Mouse (Mus musculus) heart, embryonic 13.5 days (tissue): ENCODE measurements around the gene Nts. TPM values are rescaled to one million over a fixed set of nuclear protein-coding genes. Genes with fewer than 3 reads are reported as not detected.
A peak's percentile ranks its signal among the peaks of the same experiment; 100 is the strongest.

Source experiments
- ATAC-seq: fragments of 200-750 bp; cut with Nextera tagmentation; 2 replicates; pipeline ENCODE4 v1.8.0; 2017; ENCODE audit warnings: moderate TSS enrichment; ENCODE audit not compliant: insufficient number of reproducible peaks, low FRiP score, low TSS enrichment; ENCODE audit errors: extremely low read depth
- H3K27ac ChIP-seq: fragments of 300-500 bp; sonication (generic); replicated peaks from 2 replicates; pipeline ENCODE4 v1.5.1; 2015; ENCODE audit warnings: moderate library complexity, mild to moderate bottlenecking, inconsistent platforms
- H3K27me3 ChIP-seq: fragments of 300-500 bp; sonication (generic); replicated peaks from 2 replicates; pipeline ENCODE4 v1.6.1; 2015; ENCODE audit warnings: mild to moderate bottlenecking, inconsistent platforms
- H3K36me3 ChIP-seq: fragments of 300-500 bp; sonication (generic); 2 replicates; pipeline ENCODE4 v1.6.1; 2015; ENCODE audit warnings: mild to moderate bottlenecking, inconsistent platforms
- H3K4me1 ChIP-seq: fragments of 300-500 bp; sonication (generic); 2 replicates; pipeline ENCODE4 v1.6.1; 2015; ENCODE audit warnings: inconsistent platforms
- H3K4me2 ChIP-seq: fragments of 300-500 bp; sonication (generic); 2 replicates; pipeline ENCODE4 v1.6.1; 2015; ENCODE audit warnings: inconsistent platforms, mild to moderate bottlenecking, moderate library complexity
- H3K4me3 ChIP-seq: fragments of 300-500 bp; sonication (generic); 2 replicates; pipeline ENCODE4 v1.5.1; 2015; ENCODE audit warnings: moderate library complexity, mild to moderate bottlenecking, inconsistent platforms
- H3K9ac ChIP-seq: fragments of 300-500 bp; sonication (generic); 2 replicates; pipeline ENCODE4 v1.6.1; 2015; ENCODE audit warnings: inconsistent platforms, mild to moderate bottlenecking, moderate library complexity
- H3K9me3 ChIP-seq: fragments of 300-500 bp; sonication (generic); 2 replicates; pipeline ENCODE4 v1.6.1; 2016; ENCODE audit warnings: inconsistent platforms
- WGBS: fragments of 180-500 bp; shearing (Covaris S2); methylation state at CpG from one replicate; pipeline ENCODE4 v1.1.7; 2015; ENCODE audit warnings: mixed read lengths; 5-methylcytosine and 5-hydroxymethylcytosine counted together
- polyA plus RNA-seq: library from polyadenylated mRNA; unstranded; fragments of >200 nt; fragmentation: Nextera tagmentation; extraction: Ambion mirVana; gene quantifications from 2 replicates; pipeline ENCODE4 v1.2.1, GENCODE M21; 2015

Gene Nts
- 15.2 and 15.6 TPM in 2 replicates for polyA plus RNA-seq

GRCm38 (mm10) chr10:102490386-102490785, at the start of gene Nts:
Nts (minus strand) TSS chr10:102490486.
- WGBS, result 13% methylated on average over 3 of the region's 3 CpGs
- H3K36me3 ChIP-seq, result no peaks in the 10 kb centered on the region
- H3K9ac ChIP-seq, result no peak within 1 kb of the TSS
- H3K27me3 ChIP-seq, result no peaks in the 10 kb centered on the region
- H3K4me1 ChIP-seq, result no peaks in the 10 kb centered on the region
- H3K4me3 ChIP-seq, result no peak within 1 kb of the TSS
- no peak for ATAC-seq
- H3K4me2 ChIP-seq, result no peak within 1 kb of the TSS
- H3K9me3 ChIP-seq, result no peaks in the 10 kb centered on the region
- H3K27ac ChIP-seq, result no peak within 1 kb of the TSS

DNA sequence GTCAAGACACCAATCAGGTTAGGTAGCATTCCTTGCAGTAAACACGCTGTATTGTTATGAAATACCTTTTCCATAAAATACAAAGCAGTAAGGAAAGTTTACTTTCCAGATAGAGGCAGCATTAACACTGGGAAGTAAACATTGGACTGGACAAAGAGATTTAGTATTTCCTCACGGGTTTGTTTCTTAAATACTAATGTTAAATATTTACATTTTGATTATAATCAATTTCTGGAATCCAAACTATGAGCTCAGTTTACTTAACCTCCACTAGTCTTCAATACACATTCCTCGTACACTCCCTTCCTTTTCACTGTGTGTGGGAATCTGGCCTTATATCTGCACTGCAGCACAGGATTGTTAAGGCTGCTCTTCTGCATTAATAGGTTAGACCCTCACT, 37.6 kb upstream of the Nts start:
- no peak overlapping the region for H3K9ac ChIP-seq
- no peaks in the 10 kb centered on the region for H3K36me3 ChIP-seq
- H3K4me1 ChIP-seq, result no peaks in the 10 kb centered on the region
- no peaks in the 10 kb centered on the region for H3K9me3 ChIP-seq
- H3K27me3 ChIP-seq, result no peaks in the 10 kb centered on the region
- H3K4me3 ChIP-seq, result no peak overlapping the region
- no peak overlapping the region for H3K4me2 ChIP-seq
- H3K27ac ChIP-seq, result no peak overlapping the region
- no peak for ATAC-seq
- 55% methylated on average over 3 of the region's 3 CpGs for WGBS

DNA sequence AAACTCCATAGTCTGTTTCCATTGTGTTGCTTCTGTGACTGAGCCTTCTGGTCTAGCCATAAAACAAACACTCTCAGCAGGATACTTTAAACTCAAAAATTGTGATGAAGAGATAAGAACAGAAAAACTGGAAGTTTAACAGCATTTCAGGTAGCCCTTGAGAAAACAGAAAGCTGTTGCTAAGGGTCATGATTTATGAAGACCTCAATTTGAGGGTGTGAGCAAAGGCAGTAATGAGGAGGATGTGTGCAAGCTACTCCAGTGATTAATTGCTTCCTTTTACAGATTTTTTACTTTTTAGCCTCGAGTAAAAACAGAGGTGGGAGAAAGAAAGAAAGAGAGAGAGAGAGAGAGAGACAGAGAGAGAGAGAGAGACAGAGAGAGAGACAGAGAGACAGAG, 23.9 kb upstream of the Nts start:
- ATAC-seq, result no peak
- 15% methylated on average over 1 of the region's 1 CpGs for WGBS
- Histone ChIP-seq H3K27ac (no peak overlapping the region), H3K4me2 (no peak overlapping the region), H3K9me3 (no peaks in the 10 kb centered on the region), H3K4me1 (peaks cover 9% of the 10 kb centered on the region; the same call in 1 of the 2 replicates), H3K4me3 (no peak overlapping the region), H3K9ac (no peak overlapping the region), H3K36me3 (no peaks in the 10 kb centered on the region), H3K27me3 (no peaks in the 10 kb centered on the region)

- 8% methylated on average over 5 of the region's 5 CpGs for WGBS
- Histone ChIP-seq H3K4me2 (peak within 1 kb of the TSS; percentile 41), H3K4me3 (peak within 1 kb of the TSS; percentile 29), H3K27ac (peak within 1 kb of the TSS; percentile 41), H3K9ac (peak within 1 kb of the TSS; percentile 40; the same call in 1 of the 2 replicates), H3K4me1 (peaks cover 9% of the 10 kb centered on the region; the same call in 1 of the 2 replicates), H3K27me3 (no peaks in the 10 kb centered on the region), H3K36me3 (no peaks in the 10 kb centered on the region), H3K9me3 (no peaks in the 10 kb centered on the region)
- ATAC-seq, result peak; percentile 25; the same call in 1 of the 2 replicates
Measured at GRCm38 (mm10) chr10:102511807-102512461, 21.6 kb upstream of the Nts start, which contains the start of gene Rassf9. Rassf9 (plus strand) TSS chr10:102512222.

DNA sequence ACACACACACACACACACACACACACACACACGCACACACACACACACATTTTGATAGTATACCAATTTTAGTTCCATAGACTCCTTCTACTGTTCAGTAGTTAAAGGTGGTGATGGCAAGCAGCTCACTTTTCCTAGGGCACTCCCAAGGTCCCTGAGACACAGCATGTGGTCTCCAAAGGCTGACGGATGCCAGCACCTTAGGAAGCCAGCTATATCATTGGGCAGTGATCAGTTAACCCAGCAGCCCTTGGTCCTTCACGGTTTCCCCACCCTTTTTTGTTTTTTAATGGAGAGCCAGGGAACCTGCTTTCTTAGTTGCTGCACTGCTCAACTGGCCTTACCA, 21.1 kb upstream of the Nts start:
- Histone ChIP-seq H3K4me2 (peak overlapping the region; percentile 41), H3K4me3 (no peak overlapping the region), H3K27me3 (no peaks in the 10 kb centered on the region), H3K27ac (peak overlapping the region; percentile 41; the same call in 1 of the 2 replicates), H3K36me3 (no peaks in the 10 kb centered on the region), H3K9ac (no peak overlapping the region), H3K9me3 (no peaks in the 10 kb centered on the region), H3K4me1 (peaks cover 9% of the 10 kb centered on the region; the same call in 1 of the 2 replicates)
- WGBS, result 36% methylated on average over 3 of the region's 3 CpGs
- no peak for ATAC-seq

DNA sequence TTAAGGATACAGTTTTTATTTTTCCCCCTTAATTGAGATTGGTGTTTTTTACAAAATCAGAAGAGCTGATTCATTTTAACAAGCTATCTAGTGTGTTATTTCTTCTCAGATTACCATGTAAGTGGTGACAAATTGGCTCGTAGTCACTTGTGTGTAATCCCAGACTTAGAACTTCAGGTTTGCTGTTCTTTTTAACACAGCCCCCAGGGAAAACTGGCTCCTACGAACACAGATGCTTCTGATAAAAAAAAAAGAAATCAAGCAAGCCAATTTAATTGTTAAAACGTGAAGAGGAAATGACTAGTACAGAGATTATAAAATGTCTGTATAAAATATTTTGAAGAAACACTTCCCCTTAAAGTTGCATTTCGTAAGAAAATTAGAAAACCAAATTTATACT, 17.1 kb upstream of the Nts start:
- no peak overlapping the region for H3K4me3 ChIP-seq
- H3K9ac ChIP-seq, result no peak overlapping the region
- peaks cover 9% of the 10 kb centered on the region; the same call in 1 of the 2 replicates for H3K4me1 ChIP-seq
- no peak for ATAC-seq
- H3K36me3 ChIP-seq, result no peaks in the 10 kb centered on the region
- H3K9me3 ChIP-seq, result no peaks in the 10 kb centered on the region
- H3K27ac ChIP-seq, result no peak overlapping the region
- no peak overlapping the region for H3K4me2 ChIP-seq
- WGBS, result 51% methylated on average over 4 of the region's 4 CpGs
- no peaks in the 10 kb centered on the region for H3K27me3 ChIP-seq

GRCm38 (mm10) chr10:102498754-102499153, 8.5 kb upstream of the Nts start:
- no peak overlapping the region for H3K27ac ChIP-seq
- no peak overlapping the region for H3K9ac ChIP-seq
- H3K4me3 ChIP-seq, result no peak overlapping the region
- no peaks in the 10 kb centered on the region for H3K4me1 ChIP-seq
- H3K27me3 ChIP-seq, result no peaks in the 10 kb centered on the region
- H3K4me2 ChIP-seq, result no peak overlapping the region
- H3K36me3 ChIP-seq, result no peaks in the 10 kb centered on the region
- no peaks in the 10 kb centered on the region for H3K9me3 ChIP-seq
- 26% methylated on average over 4 of the region's 4 CpGs for WGBS
- no peak for ATAC-seq

- Histone ChIP-seq H3K27ac (no peak overlapping the region), H3K4me2 (no peak overlapping the region), H3K27me3 (no peaks in the 10 kb centered on the region), H3K36me3 (no peaks in the 10 kb centered on the region), H3K9me3 (no peaks in the 10 kb centered on the region), H3K4me3 (no peak overlapping the region), H3K9ac (no peak overlapping the region), H3K4me1 (no peaks in the 10 kb centered on the region)
- WGBS, result 12% methylated on average over 3 of the region's 3 CpGs
- no peak for ATAC-seq
Measured at GRCm38 (mm10) chr10:102491792-102492191, 1.5 kb upstream of the Nts start.

DNA sequence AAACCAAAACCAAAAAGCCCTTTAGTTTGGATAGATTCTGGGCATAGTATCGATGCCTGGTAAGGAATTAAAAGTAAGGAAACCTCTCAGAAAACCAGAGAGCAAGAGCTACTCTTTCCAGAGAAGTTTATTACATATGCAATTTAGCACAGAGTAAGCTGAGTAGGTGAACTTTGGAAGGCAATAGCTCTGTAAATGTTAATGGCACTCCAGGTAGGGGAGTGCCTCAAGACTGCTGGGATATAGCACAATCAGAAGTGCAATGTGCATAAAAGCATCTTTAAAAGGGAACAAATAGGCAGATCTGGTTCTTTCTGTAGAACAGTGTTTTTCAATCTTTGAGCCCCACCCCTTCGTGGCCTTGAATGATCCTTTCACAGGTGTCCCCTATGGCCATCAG, 20.9 kb downstream of the Nts start:
- H3K27ac ChIP-seq, result no peak overlapping the region
- no peaks in the 10 kb centered on the region for H3K9me3 ChIP-seq
- no peak overlapping the region for H3K4me3 ChIP-seq
- ATAC-seq, result no peak
- H3K36me3 ChIP-seq, result no peaks in the 10 kb centered on the region
- H3K4me1 ChIP-seq, result no peaks in the 10 kb centered on the region
- no peak overlapping the region for H3K9ac ChIP-seq
- 75% methylated on average over 2 of the region's 2 CpGs for WGBS
- H3K4me2 ChIP-seq, result no peak overlapping the region
- no peaks in the 10 kb centered on the region for H3K27me3 ChIP-seq

- Histone ChIP-seq H3K4me2 (no peak overlapping the region), H3K9ac (no peak overlapping the region), H3K36me3 (no peaks in the 10 kb centered on the region), H3K4me3 (no peak overlapping the region), H3K27ac (no peak overlapping the region), H3K9me3 (no peaks in the 10 kb centered on the region), H3K4me1 (no peaks in the 10 kb centered on the region), H3K27me3 (no peaks in the 10 kb centered on the region; the same call in 1 of the 2 replicates)
- 10% methylated on average over 7 of the region's 7 CpGs for WGBS
- no peak for ATAC-seq
Measured at GRCm38 (mm10) chr10:102451756-102452155, 38.5 kb downstream of the Nts start.

GRCm38 (mm10) chr10:102449449-102449848, 40.8 kb downstream of the Nts start:
- no peaks in the 10 kb centered on the region for H3K9me3 ChIP-seq
- H3K27me3 ChIP-seq, result no peaks in the 10 kb centered on the region; the same call in 1 of the 2 replicates
- H3K27ac ChIP-seq, result no peak overlapping the region
- no peak overlapping the region for H3K9ac ChIP-seq
- peak overlapping the region; percentile 5; the same call in 1 of the 2 replicates for H3K4me2 ChIP-seq
- 2% methylated on average over 7 of the region's 7 CpGs for WGBS
- no peaks in the 10 kb centered on the region for H3K4me1 ChIP-seq
- H3K4me3 ChIP-seq, result no peak overlapping the region
- H3K36me3 ChIP-seq, result no peaks in the 10 kb centered on the region
- no peak for ATAC-seq

- no peak overlapping the region for H3K4me2 ChIP-seq
- H3K4me3 ChIP-seq, result no peak overlapping the region
- no peaks in the 10 kb centered on the region for H3K36me3 ChIP-seq
- 28% methylated on average over 2 of the region's 2 CpGs for WGBS
- H3K4me1 ChIP-seq, result no peaks in the 10 kb centered on the region
- H3K9me3 ChIP-seq, result no peaks in the 10 kb centered on the region
- no peak overlapping the region for H3K9ac ChIP-seq
- ATAC-seq, result no peak
- H3K27ac ChIP-seq, result no peak overlapping the region
- no peaks in the 10 kb centered on the region; the same call in 1 of the 2 replicates for H3K27me3 ChIP-seq
Measured at GRCm38 (mm10) chr10:102444912-102445556, 45.3 kb downstream of the Nts start.
